Mouse (Mus musculus) neutrophil, adult 83 days (primary cell): ENCODE results near the gene Gm20075. TPM values are rescaled to one million over a fixed set of nuclear protein-coding genes. Genes with fewer than 3 reads are reported as not detected.

Experiments
- total RNA-seq, 2 experiments: library from RNA; stranded (reverse); gene quantifications; one replicate each; pipeline ENCODE4 v1.2.4; 2023

Gene Gm20075
- total RNA-seq, result 1 to 10 TPM; 5.3 to 6.6 TPM

GRCm38 (mm10) chr13:96081276-96081675, at the start of gene Gm20075:
Gene Gm20075 (minus strand): TSS chr13:96081376.

GRCm38 (mm10) chr13:96081754-96082153, 578 bp upstream of the Gm20075 start, which contains the start of gene Gm17190:
Gene Gm17190 (plus strand): TSS chr13:96082054.

Other genes starting within 250 kb of the Gm20075 start
- 10 to 100 TPM; 67.1 to 77.4 TPM for gene Iqgap2, start 189.5 kb downstream of the Gm20075 start, total RNA-seq
- not detected for gene Gm17190, start 678 bp upstream of the Gm20075 start, total RNA-seq
- not detected for gene Sv2c, start 51.2 kb upstream of the Gm20075 start, total RNA-seq